Mouse (Mus musculus): ENCODE data around the gene Ttc26.

The Ttc26 gene

GRCm38 (mm10) chr6:38381129-38381771, at the start of gene Ttc26:
Gene Ttc26 (plus strand): TSS chr6:38381469.
- DNase-seq (ENCODE audit: low read depth, low spot score) = peak; percentile 85

GRCm38 (mm10) chr6:38335264-38335663, 46.0 kb upstream of the Ttc26 start:
- DNase-seq (ENCODE audit: low read depth, low spot score) = no peak

GRCm38 (mm10) chr6:38337166-38337705, 44.0 kb upstream of the Ttc26 start:
- DNase-seq (ENCODE audit: low read depth, low spot score) = no peak

GRCm38 (mm10) chr6:38337951-38338350, 43.3 kb upstream of the Ttc26 start:
- DNase-seq (ENCODE audit: low read depth, low spot score) = no peak

- no peak for DNase-seq (ENCODE audit: low read depth, low spot score)
These were observed 42.2 kb upstream of the Ttc26 start for GRCm38 (mm10) chr6:38339078-38339477.

DNA sequence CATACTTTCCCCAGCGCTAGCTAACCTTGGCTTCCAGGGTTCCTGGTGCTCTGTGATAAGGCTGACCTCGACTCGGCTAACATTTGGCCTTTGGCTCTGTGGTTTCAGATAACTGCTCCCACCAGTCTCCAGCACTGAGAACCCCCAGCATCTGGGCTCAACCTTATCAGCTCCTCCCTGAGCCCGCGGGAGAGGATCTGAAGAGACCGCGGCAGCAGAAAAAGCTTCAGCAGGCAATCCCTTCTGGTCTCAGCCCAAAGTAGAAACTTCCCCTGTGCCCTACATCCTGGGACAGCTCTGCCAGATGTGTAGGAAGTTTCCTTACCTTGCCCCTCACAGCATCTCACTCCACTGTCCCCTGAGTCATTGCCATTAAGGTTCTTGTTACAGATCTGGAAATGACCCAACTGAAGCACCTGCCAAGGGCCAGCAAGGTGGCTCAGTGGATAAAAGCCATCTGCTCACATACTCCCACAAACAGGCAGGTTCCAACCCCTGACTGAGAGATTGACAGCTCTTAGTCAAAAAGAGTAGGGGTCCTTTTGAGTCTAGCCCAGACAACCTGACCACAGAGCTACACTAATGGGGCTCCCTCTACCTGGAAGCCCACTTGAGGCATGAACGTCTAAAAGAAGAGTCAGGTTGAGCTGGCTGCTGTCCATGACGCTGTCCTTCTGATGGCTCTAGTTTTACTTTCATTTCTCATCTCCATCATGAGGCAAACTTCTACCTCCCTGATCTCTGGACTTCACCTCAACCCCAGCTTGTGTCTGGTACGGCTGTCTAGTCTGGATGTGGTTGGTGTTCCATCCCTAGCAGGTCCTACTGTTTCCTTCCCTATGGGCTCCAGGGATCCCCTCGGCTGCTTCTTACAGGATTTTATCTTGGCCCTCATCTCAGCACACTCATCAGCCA, 39.3 kb upstream of the Ttc26 start:
- DNase-seq (ENCODE audit: low read depth, low spot score) = no peak

GRCm38 (mm10) chr6:38342666-38342992, 38.6 kb upstream of the Ttc26 start:
- DNase-seq (ENCODE audit: low read depth, low spot score) = no peak

GRCm38 (mm10) chr6:38343581-38343980, 37.7 kb upstream of the Ttc26 start:
- DNase-seq (ENCODE audit: low read depth, low spot score) = no peak

DNA sequence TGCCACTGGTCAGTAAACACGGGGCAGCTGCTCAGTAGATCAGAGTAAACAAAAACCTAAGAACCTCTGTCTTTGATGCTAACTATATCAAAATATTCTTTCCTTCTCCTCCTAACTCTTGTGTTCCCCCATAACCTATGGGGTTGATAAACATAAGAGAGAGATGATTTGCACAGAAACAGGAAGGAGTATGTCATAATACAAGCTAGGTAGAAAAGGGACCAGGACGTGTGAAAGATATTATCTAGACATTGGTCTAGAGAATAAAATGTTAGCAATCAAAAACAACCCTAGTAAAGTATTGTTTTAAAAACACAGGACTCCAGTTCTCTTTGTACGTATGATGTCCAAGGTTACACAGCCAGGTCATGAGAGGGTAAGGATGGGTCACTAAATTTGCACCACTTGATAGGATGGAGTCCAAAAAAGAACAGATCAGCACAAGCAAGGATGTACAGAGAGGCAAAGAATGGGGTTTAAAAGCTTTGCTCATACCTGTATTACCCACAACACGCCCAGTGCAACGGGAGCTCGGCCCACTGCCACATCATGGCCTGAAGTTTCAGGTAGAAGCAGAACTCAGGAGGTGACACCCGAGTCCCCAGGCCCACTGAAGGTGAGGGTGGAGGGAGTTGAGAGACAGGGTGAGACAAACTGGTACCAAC, 37.1 kb upstream of the Ttc26 start:
- DNase-seq (ENCODE audit: low read depth, low spot score) = no peak

DNA sequence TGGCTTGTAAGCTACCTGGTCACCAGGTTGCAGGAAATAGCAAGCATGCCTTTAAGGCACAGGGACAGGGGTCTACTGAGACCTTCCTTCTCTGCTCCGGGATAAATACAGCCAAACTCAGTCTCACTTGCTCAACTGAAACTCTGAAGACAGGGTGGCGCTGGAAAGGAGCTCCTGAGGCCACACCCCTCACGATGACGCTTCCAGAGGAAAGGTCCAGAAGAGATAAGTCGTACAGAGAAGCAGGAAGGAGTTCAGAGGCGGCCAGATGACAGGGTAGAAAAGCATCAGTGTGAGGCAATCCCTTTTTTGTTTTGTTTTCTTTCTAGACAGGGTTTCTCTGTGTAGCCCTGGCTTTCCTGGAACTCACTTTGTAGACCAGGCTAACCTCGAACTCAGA, 35.5 kb upstream of the Ttc26 start:
- no peak for DNase-seq (ENCODE audit: low read depth, low spot score)

DNA sequence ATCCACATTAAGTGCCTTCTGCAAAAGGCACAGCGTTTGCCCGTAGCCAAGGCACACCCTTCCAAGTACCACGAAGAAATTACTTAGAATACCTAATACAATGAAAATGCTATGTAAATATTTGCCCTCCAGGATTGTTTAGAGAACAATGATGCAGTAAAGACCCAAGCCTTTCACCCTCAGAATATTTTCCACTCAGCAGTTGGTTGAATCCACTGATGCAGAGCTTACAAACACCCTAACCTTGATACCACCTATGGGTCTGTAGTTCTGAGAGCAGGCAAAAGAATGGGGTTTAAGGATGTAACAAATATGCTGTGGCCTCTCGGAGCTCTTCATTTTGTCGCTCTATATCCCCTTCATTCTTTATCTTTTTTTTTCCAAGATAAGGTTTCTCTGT, 33.4 kb upstream of the Ttc26 start:
- DNase-seq (ENCODE audit: low read depth, low spot score) = no peak

DNA sequence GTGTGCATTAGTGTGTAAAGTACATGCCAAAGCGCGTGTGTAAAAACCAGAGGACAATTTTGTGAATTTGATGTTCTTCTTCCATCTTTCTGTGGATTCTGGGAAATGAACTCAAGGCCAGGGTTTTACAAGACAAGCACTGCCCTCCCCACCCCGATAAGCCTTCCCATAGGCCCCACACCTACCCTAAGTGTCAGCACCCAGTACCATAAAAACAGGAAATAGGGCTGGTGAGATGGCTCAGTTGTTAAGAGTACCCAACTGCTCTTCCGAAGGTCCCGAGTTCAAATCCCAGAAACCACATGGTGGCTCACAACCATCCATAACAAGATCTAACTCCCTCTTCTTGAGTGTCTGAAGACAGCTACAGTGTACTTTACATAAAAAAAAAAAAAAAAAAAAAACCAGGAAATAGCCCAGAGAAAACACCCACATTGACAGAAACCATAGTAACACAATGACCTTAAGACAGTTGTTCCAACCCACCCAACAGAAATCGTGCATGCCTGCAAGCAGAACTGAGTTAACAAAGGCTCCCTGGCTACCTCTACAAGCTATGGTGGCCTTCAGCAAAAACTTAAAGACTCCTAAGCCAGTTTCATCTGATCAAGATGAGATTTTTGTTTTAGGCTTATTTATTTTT, 32.3 kb upstream of the Ttc26 start:
- DNase-seq (ENCODE audit: low read depth, low spot score) = no peak

DNA sequence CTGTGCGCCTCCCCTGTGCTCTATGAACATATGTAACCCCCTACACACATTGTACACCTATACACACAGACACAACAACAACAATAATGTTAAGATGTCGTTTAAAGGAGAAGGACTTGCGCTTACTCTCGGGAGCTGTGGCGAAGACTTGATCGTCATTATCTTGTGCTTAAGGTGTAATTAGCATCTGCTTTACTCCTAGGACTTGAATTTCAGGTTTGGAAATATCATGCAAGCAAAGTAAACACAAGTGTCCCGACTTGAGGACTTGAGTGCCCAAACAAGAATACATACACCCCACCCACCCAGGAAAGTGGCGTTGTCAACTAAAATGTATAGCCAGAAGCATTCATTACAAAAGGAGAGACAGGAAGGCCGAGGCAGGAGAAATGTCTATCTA, 31.5 kb upstream of the Ttc26 start:
- DNase-seq (ENCODE audit: low read depth, low spot score) = no peak

- DNase-seq (ENCODE audit: low read depth, low spot score) = no peak
These were observed 29.3 kb upstream of the Ttc26 start for GRCm38 (mm10) chr6:38351930-38352329.

DNA sequence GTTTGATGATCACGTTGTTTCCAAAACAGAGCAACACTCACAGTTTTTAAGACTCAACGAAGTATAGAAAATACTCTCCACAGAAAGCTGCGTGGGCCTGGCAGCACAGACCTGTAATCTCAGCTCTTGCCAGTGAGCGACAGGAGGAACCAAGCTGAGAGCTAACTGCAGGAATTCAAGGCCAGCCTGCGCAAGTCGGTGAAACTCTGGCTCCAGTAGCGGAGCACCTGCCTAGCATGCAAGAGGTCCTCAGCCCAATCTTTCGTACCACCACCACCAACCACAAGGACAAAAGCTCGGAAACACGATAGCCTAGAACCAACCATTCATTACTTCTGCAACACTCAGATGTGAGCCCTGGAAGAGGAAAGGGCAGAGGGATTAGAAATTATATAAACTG, 28.8 kb upstream of the Ttc26 start:
- no peak for DNase-seq (ENCODE audit: low read depth, low spot score)

DNA sequence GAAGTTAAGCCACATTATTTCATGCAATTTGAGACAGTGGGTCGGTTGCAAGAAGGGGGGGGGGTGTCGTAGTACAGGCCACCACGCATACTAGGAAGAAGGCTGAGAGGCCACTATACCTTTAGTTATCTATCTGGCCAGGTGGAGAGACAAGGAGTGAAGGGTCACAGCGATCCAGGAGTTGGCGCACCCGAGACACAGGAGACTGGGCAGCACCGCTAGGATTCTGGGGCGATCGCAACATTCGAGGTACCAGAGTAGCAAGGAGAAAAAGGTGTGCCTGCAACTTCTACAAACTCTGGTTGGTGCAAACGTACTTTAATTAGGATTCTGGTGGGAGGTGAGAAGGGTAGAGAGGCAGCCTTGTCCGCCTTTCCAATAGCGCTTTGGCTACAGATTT, 28.1 kb upstream of the Ttc26 start:
- no peak for DNase-seq (ENCODE audit: low read depth, low spot score)

DNA sequence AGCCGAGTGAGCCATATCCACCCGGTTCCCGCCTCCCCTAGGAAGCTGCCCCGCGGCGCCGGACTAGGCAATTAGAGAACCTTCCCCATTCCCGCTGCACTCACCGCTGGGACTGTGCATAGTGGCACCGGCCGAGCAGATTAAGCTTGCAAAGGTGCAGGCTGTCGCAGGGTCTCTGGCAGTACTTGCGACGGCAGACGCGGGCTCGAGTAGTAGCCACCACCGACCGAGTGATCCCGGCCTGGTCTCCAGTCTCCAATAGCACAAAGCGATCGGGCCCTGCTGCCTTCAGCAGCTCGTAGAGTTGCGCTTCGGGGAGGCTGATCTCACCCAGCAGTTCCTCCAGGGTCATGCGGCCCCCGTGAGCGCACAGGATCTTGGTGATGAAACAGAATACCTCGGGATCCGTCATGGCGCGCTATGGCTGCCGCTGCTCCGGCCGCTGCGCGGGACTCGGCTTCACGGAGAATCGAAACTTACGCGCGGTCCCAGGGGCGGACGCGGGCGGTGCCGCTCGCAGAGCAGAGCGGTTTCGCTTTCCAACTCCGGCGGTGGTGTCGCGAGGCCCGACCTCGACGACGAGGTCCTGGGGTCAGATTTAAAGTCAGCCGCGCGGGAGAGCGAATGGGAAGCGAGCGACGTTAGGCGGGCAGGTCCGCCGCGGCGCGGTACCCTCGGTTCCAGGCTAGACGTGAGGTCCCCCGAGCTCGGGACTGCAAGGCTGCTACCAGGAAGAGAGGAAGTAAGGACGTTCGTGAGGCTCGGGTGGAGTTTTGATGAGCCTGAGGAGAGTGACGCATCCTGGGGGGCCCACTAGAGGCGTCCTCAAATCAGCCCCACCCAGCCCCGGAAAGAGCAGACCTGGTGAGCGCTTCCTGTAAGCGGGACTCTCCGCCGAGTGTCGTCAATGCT, 27.2 kb upstream of the Ttc26 start, which contains the start of gene Zc3hav1:
TSS of gene Zc3hav1 (minus strand) at position 793 of the 912 bp plus-strand sequence.
- no peak for DNase-seq (ENCODE audit: low read depth, low spot score)

GRCm38 (mm10) chr6:38354723-38355353, 26.4 kb upstream of the Ttc26 start:
- DNase-seq (ENCODE audit: low read depth, low spot score) = no peak

DNA sequence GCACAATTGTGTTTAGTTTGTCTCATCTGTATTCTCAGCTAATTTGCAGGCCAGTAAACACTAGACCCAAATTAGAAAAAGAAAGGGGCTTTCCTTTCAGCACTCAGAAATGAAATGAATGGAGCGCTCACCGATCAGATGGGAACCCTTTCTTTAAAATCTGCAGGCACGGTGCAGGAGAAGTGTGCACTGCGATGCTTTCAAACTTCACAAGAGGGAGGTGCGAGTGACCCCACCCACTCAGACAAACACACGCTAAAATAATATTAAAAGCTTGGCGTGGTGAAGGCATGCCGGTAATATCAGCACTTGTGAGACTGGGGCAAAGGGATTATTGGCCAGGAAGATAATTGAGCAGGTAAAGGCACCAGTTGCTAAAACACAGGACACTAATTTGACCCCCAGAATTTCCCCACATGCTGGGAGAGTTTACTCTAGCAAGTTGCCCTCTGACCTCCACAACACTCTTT, 25.9 kb upstream of the Ttc26 start:
- DNase-seq (ENCODE audit: low read depth, low spot score) = no peak

DNA sequence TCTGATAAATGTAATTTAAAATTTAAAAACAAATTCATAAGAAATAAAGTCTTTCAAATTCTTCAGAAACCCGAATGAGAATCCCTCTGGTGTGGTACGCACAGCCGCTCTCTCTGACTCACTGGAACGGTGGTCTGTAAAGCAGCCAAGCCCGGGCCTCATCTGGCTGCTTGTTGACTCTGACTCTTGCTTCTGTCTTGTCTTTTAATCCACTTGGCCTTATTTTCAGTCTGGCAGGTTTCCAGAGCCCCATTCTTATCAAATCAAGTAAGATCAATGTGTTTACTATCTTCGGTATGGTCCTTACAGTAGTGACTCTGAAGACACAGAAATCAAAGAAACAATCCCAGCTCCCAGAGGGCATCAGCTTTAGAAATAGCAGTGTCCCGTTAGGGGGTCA, 25.4 kb upstream of the Ttc26 start:
- no peak for DNase-seq (ENCODE audit: low read depth, low spot score)

Data from retina, adult 2 months (tissue).